Mouse (Mus musculus) heart, embryonic 12.5 days (tissue): ENCODE data around the gene Atp2a2. TPM values are rescaled to one million over a fixed set of nuclear protein-coding genes. Genes with fewer than 3 reads are reported as not detected.

Source experiments
- ATAC-seq: fragments of 200-750 bp; cut with Nextera tagmentation; 2 replicates; pipeline ENCODE4 v1.8.0; 2017; ENCODE audit warnings: moderate TSS enrichment, moderate library complexity; ENCODE audit not compliant: insufficient number of reproducible peaks, low FRiP score
- H3K27ac ChIP-seq: fragments of 300-500 bp; sonication (generic); 2 replicates; pipeline ENCODE4 v1.5.1; 2016; ENCODE audit warnings: mild to moderate bottlenecking, moderate library complexity; ENCODE audit not compliant: poor library complexity, severe bottlenecking
- H3K27me3 ChIP-seq: fragments of 300-500 bp; sonication (generic); replicated peaks from 2 replicates; pipeline ENCODE4 v1.6.1; 2016; ENCODE audit warnings: mild to moderate bottlenecking, moderate library complexity
- H3K36me3 ChIP-seq: fragments of 300-500 bp; sonication (generic); 2 replicates; pipeline ENCODE4 v1.6.1; 2016; ENCODE audit warnings: mild to moderate bottlenecking, moderate library complexity
- H3K4me1 ChIP-seq: fragments of 300-500 bp; sonication (generic); replicated peaks from 2 replicates; pipeline ENCODE4 v1.6.1; 2016; ENCODE audit warnings: mild to moderate bottlenecking
- H3K4me2 ChIP-seq: fragments of 300-500 bp; sonication (generic); 2 replicates; pipeline ENCODE4 v1.6.1; 2016; ENCODE audit warnings: mild to moderate bottlenecking, moderate library complexity
- H3K4me3 ChIP-seq: fragments of 300-500 bp; sonication (generic); 2 replicates; pipeline ENCODE4 v1.5.1; 2016; ENCODE audit warnings: mild to moderate bottlenecking
- H3K9ac ChIP-seq: fragments of 300-500 bp; sonication (generic); 2 replicates; pipeline ENCODE4 v1.6.1; 2016; ENCODE audit warnings: mild to moderate bottlenecking, moderate library complexity
- H3K9me3 ChIP-seq: fragments of 300-500 bp; sonication (generic); replicated peaks from 2 replicates; pipeline ENCODE4 v1.6.1; 2016; ENCODE audit warnings: mild to moderate bottlenecking, moderate library complexity
- WGBS: fragments of 180-500 bp; shearing (Covaris S2); methylation state at CpG from one replicate; pipeline ENCODE4 v1.1.7; 2016; 5-methylcytosine and 5-hydroxymethylcytosine counted together
- polyA plus RNA-seq: library from polyadenylated mRNA; unstranded; fragments of >200 nt; fragmentation: Nextera tagmentation; extraction: Ambion mirVana; gene quantifications from 2 replicates; pipeline ENCODE4 v1.2.1, GENCODE M21; 2016

Gene Atp2a2
- polyA plus RNA-seq, 1 experiment from 2014 or later = 424 TPM

- no peaks in the 10 kb centered on the region for H3K27me3 ChIP-seq
- no peak for ATAC-seq
- no peak overlapping the region for H3K4me2 ChIP-seq
- WGBS = 68% methylated on average over 7 of the region's 7 CpGs
- peaks cover 57% of the 10 kb centered on the region for H3K36me3 ChIP-seq
- H3K9me3 ChIP-seq = no peaks in the 10 kb centered on the region
- H3K27ac ChIP-seq = peak overlapping the region; percentile 65
- H3K4me1 ChIP-seq = peaks cover 46% of the 10 kb centered on the region
- H3K9ac ChIP-seq = peak overlapping the region; percentile 9; the same call in 1 of the 2 replicates
- no peak overlapping the region for H3K4me3 ChIP-seq
Observed at GRCm38 (mm10) chr5:122452194-122452593, 49.8 kb downstream of the Atp2a2 start.

- Histone ChIP-seq H3K4me3 (no peak overlapping the region), H3K36me3 (peaks cover 60% of the 10 kb centered on the region), H3K9me3 (no peaks in the 10 kb centered on the region), H3K27me3 (no peaks in the 10 kb centered on the region), H3K9ac (no peak overlapping the region), H3K27ac (peak overlapping the region; percentile 65; the same call in 1 of the 2 replicates), H3K4me2 (no peak overlapping the region), H3K4me1 (peaks cover 46% of the 10 kb centered on the region)
- WGBS = 71% methylated on average over 5 of the region's 5 CpGs
- no peak for ATAC-seq
Observed at GRCm38 (mm10) chr5:122451324-122451723, 50.7 kb downstream of the Atp2a2 start.

GRCm38 (mm10) chr5:122450913-122451317 lies 51.1 kb downstream of the Atp2a2 start:
- no peaks in the 10 kb centered on the region for H3K27me3 ChIP-seq

GRCm38 (mm10) chr5:122449946-122450345 lies 52.1 kb downstream of the Atp2a2 start:
- H3K4me3 ChIP-seq = no peak overlapping the region
- no peak overlapping the region for H3K9ac ChIP-seq
- no peak overlapping the region for H3K4me2 ChIP-seq
- no peak overlapping the region for H3K27ac ChIP-seq
- peaks cover 60% of the 10 kb centered on the region for H3K36me3 ChIP-seq
- H3K9me3 ChIP-seq = no peaks in the 10 kb centered on the region
- H3K4me1 ChIP-seq = peaks cover 42% of the 10 kb centered on the region
- no peaks in the 10 kb centered on the region for H3K27me3 ChIP-seq
- no peak for ATAC-seq
- WGBS = 69% methylated on average over 7 of the region's 7 CpGs

More at GRCm38 (mm10) chr5:122450913-122451317, 51.1 kb downstream of the Atp2a2 start:
- no peak overlapping the region for H3K9ac ChIP-seq
- no peaks in the 10 kb centered on the region for H3K9me3 ChIP-seq
- H3K4me3 ChIP-seq = no peak overlapping the region
- WGBS = 53% methylated on average over 5 of the region's 5 CpGs
- peaks cover 60% of the 10 kb centered on the region for H3K36me3 ChIP-seq
- H3K27ac ChIP-seq = peak overlapping the region; percentile 49; the same call in 1 of the 2 replicates
- no peak overlapping the region for H3K4me2 ChIP-seq
- H3K4me1 ChIP-seq = peaks cover 46% of the 10 kb centered on the region
- no peak for ATAC-seq

DNA sequence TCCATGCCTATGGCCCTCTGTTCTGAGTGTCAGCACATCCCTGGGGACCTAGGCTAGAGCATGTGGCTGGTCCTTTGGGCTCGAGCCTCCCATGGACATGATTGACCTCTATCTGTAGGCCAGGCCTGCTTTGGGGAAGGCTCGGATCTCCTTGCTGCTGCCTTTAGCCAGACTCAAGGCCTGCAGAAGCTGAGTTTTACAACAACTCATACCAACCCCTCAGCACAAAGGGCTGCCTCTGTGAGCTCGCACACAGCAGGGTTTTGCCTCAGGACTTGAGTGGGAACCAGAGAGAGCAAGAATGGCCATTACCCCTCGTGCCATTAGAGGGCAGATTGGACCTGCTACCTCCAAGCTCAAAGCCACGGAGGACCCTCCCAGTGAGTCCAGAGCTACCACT lies 53.2 kb downstream of the Atp2a2 start:
- Histone ChIP-seq H3K4me3 (no peak overlapping the region), H3K9ac (no peak overlapping the region), H3K4me2 (no peak overlapping the region), H3K9me3 (no peaks in the 10 kb centered on the region), H3K27me3 (no peaks in the 10 kb centered on the region), H3K4me1 (peaks cover 31% of the 10 kb centered on the region), H3K36me3 (peaks cover 60% of the 10 kb centered on the region), H3K27ac (no peak overlapping the region)
- ATAC-seq = no peak
- whole genome bisulfite sequencing = 79% methylated on average over 5 of the region's 5 CpGs

DNA sequence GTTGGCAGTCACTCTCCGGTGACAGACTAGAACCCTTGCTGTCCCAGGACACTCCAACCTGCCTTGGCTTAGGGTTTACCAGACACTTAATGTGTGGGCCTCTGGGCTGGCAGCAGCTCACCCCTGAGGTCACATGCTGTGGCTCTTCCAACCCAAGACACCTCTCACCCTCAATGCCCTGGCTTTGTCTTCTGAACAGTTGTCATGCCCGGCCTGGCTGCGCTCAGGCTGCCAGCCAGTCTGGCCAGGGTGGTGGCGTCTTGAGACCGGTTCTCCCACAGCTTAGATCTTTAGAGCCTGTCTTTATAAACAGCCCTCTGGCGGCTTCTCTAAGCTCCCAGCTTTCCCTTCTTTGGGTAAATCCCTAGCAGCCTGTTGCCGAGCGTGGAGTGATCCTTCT lies 54.2 kb downstream of the Atp2a2 start:
- Histone ChIP-seq H3K9ac (no peak overlapping the region), H3K4me1 (peaks cover 21% of the 10 kb centered on the region), H3K9me3 (no peaks in the 10 kb centered on the region), H3K27ac (no peak overlapping the region), H3K27me3 (no peaks in the 10 kb centered on the region), H3K4me3 (no peak overlapping the region), H3K4me2 (no peak overlapping the region), H3K36me3 (peaks cover 60% of the 10 kb centered on the region)
- 87% methylated on average over 8 of the region's 8 CpGs for WGBS
- no peak for ATAC-seq

DNA sequence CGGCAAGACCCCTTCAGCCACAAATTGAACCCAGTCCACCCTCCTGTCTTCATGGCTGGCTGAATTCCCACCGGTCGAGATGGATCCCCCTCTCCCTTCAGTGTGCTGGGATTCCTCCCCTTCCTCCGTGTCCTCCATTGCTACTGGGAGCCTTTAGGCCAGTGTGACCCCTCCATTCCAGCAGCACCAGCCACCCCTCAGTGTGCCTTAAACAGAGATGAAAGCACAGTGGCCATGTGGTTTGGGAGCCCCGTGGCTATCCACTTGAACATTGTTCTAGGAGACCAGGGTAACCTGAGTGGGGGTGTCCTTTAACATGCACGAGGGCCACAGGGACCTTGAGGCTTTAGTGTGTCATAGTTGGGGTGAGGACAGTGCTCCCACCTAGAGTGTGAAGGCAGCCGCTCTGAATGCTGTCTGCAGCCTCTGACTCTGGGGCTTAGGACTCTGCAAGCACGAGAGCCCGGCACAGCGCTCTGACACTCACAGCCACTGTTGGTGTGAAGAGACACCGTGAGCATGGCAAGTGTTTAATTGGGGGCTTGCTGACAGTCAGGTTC lies 56.9 kb downstream of the Atp2a2 start:
- ATAC-seq = no peak
- 92% methylated on average over 11 of the region's 11 CpGs for WGBS

GRCm38 (mm10) chr5:122444492-122444891 lies 57.5 kb downstream of the Atp2a2 start:
- Histone ChIP-seq H3K9me3 (no peaks in the 10 kb centered on the region), H3K4me3 (no peak overlapping the region), H3K9ac (no peak overlapping the region), H3K36me3 (peaks cover 77% of the 10 kb centered on the region), H3K4me2 (no peak overlapping the region), H3K27me3 (no peaks in the 10 kb centered on the region), H3K27ac (no peak overlapping the region), H3K4me1 (peaks cover under 1% of the 10 kb centered on the region; the same call in 1 of the 2 replicates)
- WGBS = 86% methylated on average over 10 of the region's 10 CpGs
- no peak for ATAC-seq

More for the DNA sequence above, 56.9 kb downstream of the Atp2a2 start:
- no peak overlapping the region for H3K4me2 ChIP-seq
- H3K9ac ChIP-seq = no peak overlapping the region
- H3K9me3 ChIP-seq = no peaks in the 10 kb centered on the region
- H3K36me3 ChIP-seq = peaks cover 70% of the 10 kb centered on the region
- H3K27me3 ChIP-seq = no peaks in the 10 kb centered on the region
- H3K27ac ChIP-seq = no peak overlapping the region
- H3K4me1 ChIP-seq = no peaks in the 10 kb centered on the region
- H3K4me3 ChIP-seq = no peak overlapping the region

GRCm38 (mm10) chr5:122440095-122440630 lies 61.9 kb downstream of the Atp2a2 start:
- Histone ChIP-seq H3K36me3 (peaks cover 99% of the 10 kb centered on the region), H3K4me3 (no peak overlapping the region), H3K27me3 (no peaks in the 10 kb centered on the region), H3K27ac (no peak overlapping the region), H3K9me3 (no peaks in the 10 kb centered on the region), H3K4me2 (no peak overlapping the region), H3K9ac (no peak overlapping the region), H3K4me1 (peaks cover 5% of the 10 kb centered on the region; the same call in 1 of the 2 replicates)
- 95% methylated on average over 12 of the region's 12 CpGs for WGBS
- ATAC-seq = no peak

DNA sequence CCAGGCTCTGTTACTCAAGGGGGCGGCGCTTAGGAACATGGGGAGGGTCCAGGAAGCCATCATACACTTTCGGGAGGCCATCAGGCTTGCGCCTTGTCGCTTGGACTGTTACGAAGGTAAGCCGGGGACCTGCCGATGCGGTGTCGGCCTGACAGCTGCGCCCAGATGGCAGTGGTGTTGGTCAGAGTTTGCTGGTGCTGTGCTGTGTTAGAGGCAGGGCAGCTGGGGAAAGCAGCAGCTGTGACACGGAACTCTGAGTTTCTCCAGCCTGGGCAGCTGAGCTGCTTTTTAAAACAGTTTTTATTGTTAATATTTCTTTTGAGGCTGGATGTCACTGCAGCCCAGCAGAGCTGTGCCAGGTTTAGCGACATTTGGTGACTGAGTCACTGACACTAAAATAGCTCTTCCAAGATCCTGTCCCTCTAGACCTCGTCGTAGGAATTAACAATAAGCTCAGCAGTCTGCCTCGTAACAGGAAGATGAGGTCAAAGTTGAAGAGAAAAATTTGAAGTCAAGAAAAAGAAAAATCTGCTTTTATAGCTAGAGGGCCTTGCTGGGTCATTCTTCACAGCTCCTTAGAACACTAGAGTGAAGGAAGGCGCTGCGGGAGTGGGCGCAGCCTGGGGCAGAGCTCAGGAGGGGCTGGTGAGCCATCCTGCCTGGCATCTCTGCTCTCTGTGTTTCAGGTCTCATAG lies 62.5 kb downstream of the Atp2a2 start:
- Histone ChIP-seq H3K4me3 (no peak overlapping the region), H3K4me2 (no peak overlapping the region), H3K27me3 (no peaks in the 10 kb centered on the region), H3K9me3 (no peaks in the 10 kb centered on the region), H3K36me3 (peaks cover 99% of the 10 kb centered on the region), H3K27ac (0 out of 2 replicates have a peak overlapping the region, but pooled peaks have one; percentile 27), H3K4me1 (peaks cover 5% of the 10 kb centered on the region; the same call in 1 of the 2 replicates), H3K9ac (no peak overlapping the region)
- ATAC-seq = no peak
- 84% methylated on average over 19 of the region's 19 CpGs for WGBS

- H3K4me1 ChIP-seq = peaks cover 8% of the 10 kb centered on the region; the same call in 1 of the 2 replicates
- no peak overlapping the region for H3K27ac ChIP-seq
- peaks cover 98% of the 10 kb centered on the region for H3K36me3 ChIP-seq
- H3K27me3 ChIP-seq = no peaks in the 10 kb centered on the region
- H3K9me3 ChIP-seq = no peaks in the 10 kb centered on the region
- no peak overlapping the region for H3K4me2 ChIP-seq
- no peak for ATAC-seq
- WGBS = 76% methylated on average over 4 of the region's 4 CpGs
- H3K4me3 ChIP-seq = no peak overlapping the region
- no peak overlapping the region for H3K9ac ChIP-seq
Observed at GRCm38 (mm10) chr5:122434541-122434940, 67.5 kb downstream of the Atp2a2 start.
